Mouse (Mus musculus): ENCODE measurements around the gene Gpr137. TPM values are rescaled to one million over a fixed set of nuclear protein-coding genes. Genes with fewer than 3 reads are reported as not detected.
"Not testable (repeated sequence)": the region's sequence is repeated elsewhere in the genome, so short reads cannot be mapped to it uniquely, and the experiment has no call there.

The Gpr137 gene
- polyA plus RNA-seq, 1 experiment, result 70.7 TPM

- DNase-seq (ENCODE audit: low read depth, low spot score), result no peak
- WGBS, result 10% methylated on average over 9 of the region's 9 CpGs
These were observed 17.0 kb downstream of the Gpr137 start, which contains the start of gene Catsperz for GRCm38 (mm10) chr19:6925307-6925573. Gene Catsperz (minus strand): TSS chr19:6925380.

- WGBS, result 5% methylated on average over 39 of the region's 39 CpGs
- DNase-seq (ENCODE audit: low read depth, low spot score), result peak; percentile 67
These were observed 17.6 kb downstream of the Gpr137 start for GRCm38 (mm10) chr19:6924461-6925306.

GRCm38 (mm10) chr19:6922901-6923735 is 19.2 kb downstream of the Gpr137 start:
- WGBS, result 75% methylated on average over 6 of the region's 6 CpGs
- no peak for DNase-seq (ENCODE audit: low read depth, low spot score)

GRCm38 (mm10) chr19:6921647-6922567 is 20.4 kb downstream of the Gpr137 start, which contains the start of gene Esrra:
Gene Esrra (minus strand): TSS chr19:6921813.
- peak; percentile 100 for DNase-seq (ENCODE audit: low read depth, low spot score)
- WGBS, result under 1% methylated on average over 64 of the region's 66 CpGs

- DNase-seq (ENCODE audit: low read depth, low spot score), result no peak
- 2% methylated on average over 42 of the region's 48 CpGs for WGBS
These were observed 21.3 kb downstream of the Gpr137 start for GRCm38 (mm10) chr19:6920741-6921636.

- 26% methylated on average over 8 of the region's 8 CpGs for WGBS
These were observed 22.2 kb downstream of the Gpr137 start for GRCm38 (mm10) chr19:6919876-6920740.

GRCm38 (mm10) chr19:6919431-6919830 is 22.8 kb downstream of the Gpr137 start:
- no peak for DNase-seq (ENCODE audit: low read depth, low spot score)

More at GRCm38 (mm10) chr19:6919876-6920740, 22.2 kb downstream of the Gpr137 start:
- no peak for DNase-seq (ENCODE audit: low read depth, low spot score)

- DNase-seq (ENCODE audit: low read depth, low spot score), result no peak
- 38% methylated on average over 4 of the region's 4 CpGs for WGBS
These were observed 24.0 kb downstream of the Gpr137 start for GRCm38 (mm10) chr19:6918321-6918720.

- no peak for DNase-seq (ENCODE audit: low read depth, low spot score)
- WGBS, result 63% methylated on average over 4 of the region's 4 CpGs
These were observed 25.8 kb downstream of the Gpr137 start for GRCm38 (mm10) chr19:6916496-6916895.

- 92% methylated on average over 4 of the region's 4 CpGs for WGBS
These were observed 27.0 kb downstream of the Gpr137 start for GRCm38 (mm10) chr19:6915276-6915675.

GRCm38 (mm10) chr19:6914540-6914939 is 27.7 kb downstream of the Gpr137 start:
- no peak for DNase-seq (ENCODE audit: low read depth, low spot score)

More at GRCm38 (mm10) chr19:6915276-6915675, 27.0 kb downstream of the Gpr137 start:
- no peak for DNase-seq (ENCODE audit: low read depth, low spot score)

GRCm38 (mm10) chr19:6913991-6914390 is 28.3 kb downstream of the Gpr137 start:
- WGBS, result 72% methylated on average over 11 of the region's 11 CpGs
- no peak for DNase-seq (ENCODE audit: low read depth, low spot score)

More at GRCm38 (mm10) chr19:6914540-6914939, 27.7 kb downstream of the Gpr137 start:
- WGBS, result 88% methylated on average over 9 of the region's 9 CpGs

- WGBS, result 75% methylated on average over 6 of the region's 6 CpGs
- no peak for DNase-seq (ENCODE audit: low read depth, low spot score)
These were observed 29.2 kb downstream of the Gpr137 start for GRCm38 (mm10) chr19:6913036-6913435.

- WGBS, result 91% methylated on average over 15 of the region's 15 CpGs
- DNase-seq (ENCODE audit: low read depth, low spot score), result no peak
These were observed 29.9 kb downstream of the Gpr137 start for GRCm38 (mm10) chr19:6912205-6912970.

GRCm38 (mm10) chr19:6911101-6912074 is 30.9 kb downstream of the Gpr137 start:
- DNase-seq (ENCODE audit: low read depth, low spot score), result no peak
- WGBS, result 77% methylated on average over 19 of the region's 19 CpGs

GRCm38 (mm10) chr19:6910306-6910705 is 32.0 kb downstream of the Gpr137 start:
- under 1% methylated on average over 30 of the region's 30 CpGs for WGBS
- DNase-seq (ENCODE audit: low read depth, low spot score), result not testable (repeated sequence)

Measured in large intestine, adult 2 months (tissue).